Mouse (Mus musculus): ENCODE measurements around the gene Gjb4. TPM values are rescaled to one million over a fixed set of nuclear protein-coding genes. Genes with fewer than 3 reads are reported as not detected.

Gene Gjb4
- polyA plus RNA-seq, 1 experiment from 2014 or later = 0.31 TPM

DNA sequence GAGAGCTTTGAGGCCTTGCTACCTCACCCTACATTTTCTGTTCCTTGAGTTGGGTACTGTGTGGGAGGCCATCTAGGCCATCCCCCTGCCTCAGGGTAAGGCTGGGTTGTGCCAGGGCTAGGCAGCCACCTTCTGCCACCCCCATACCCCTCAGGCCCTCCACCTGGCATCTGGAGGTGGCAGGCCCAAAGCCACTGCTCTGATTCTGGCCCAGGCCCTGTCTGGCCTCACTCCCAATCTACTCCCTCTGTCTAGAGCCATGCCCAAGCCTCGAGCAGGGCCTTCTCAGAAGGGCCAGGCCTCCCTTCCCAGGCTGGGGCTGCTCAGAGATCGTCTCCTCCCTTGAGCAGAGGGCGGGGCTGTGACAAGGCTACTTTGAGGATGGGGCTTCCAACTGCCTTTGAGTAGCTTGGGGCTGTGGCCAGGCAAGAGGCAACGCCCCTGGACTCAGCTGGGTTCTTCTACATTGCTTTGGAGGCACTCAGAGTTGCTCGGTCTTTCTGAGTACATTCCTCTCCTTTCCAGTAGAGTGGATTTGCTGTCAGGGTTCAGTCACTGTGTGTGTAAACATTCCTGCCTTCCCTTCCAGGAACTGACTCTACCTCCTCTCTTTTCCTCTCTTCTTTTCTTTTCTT lies 18.9 kb downstream of the Gjb4 start:
- peak overlapping the region; percentile 35; the same call in 1 of the 2 replicates for H3K27ac ChIP-seq (ENCODE audit: low read length)
- H3K36me3 ChIP-seq (ENCODE audit: insufficient read depth, low read length) = no peaks in the 10 kb centered on the region
- H3K4me3 ChIP-seq (ENCODE audit: low read depth, low read length) = no peak overlapping the region
- peaks cover 10% of the 10 kb centered on the region; the same call in 1 of the 2 replicates for H3K27me3 ChIP-seq (replicated peaks; ENCODE audit: insufficient read depth, low read length)
- TF ChIP-seq CTCF (IDR thresholded peaks at IDR 0.05) (no peak), EP300 (IDR thresholded peaks at IDR 0.05) (0 out of 2 replicates have a peak, but pooled peaks have one; percentile 18)
- DNase-seq (ENCODE audit: low spot score) (peak; percentile 58), ATAC-seq (peak; percentile 82)
- no peaks in the 10 kb centered on the region; the same call in 1 of the 2 replicates for H3K4me1 ChIP-seq (ENCODE audit: insufficient read depth, low read depth, low read length)
- no peak overlapping the region for H3K9ac ChIP-seq (replicated peaks; ENCODE audit: low read depth)
- no peak overlapping the region for H3K4me2 ChIP-seq (replicated peaks; ENCODE audit: low read depth, low read length)
- 12% methylated on average over 5 of the region's 5 CpGs for WGBS
- H3K9me3 ChIP-seq (ENCODE audit: low read length) = no peaks in the 10 kb centered on the region

DNA sequence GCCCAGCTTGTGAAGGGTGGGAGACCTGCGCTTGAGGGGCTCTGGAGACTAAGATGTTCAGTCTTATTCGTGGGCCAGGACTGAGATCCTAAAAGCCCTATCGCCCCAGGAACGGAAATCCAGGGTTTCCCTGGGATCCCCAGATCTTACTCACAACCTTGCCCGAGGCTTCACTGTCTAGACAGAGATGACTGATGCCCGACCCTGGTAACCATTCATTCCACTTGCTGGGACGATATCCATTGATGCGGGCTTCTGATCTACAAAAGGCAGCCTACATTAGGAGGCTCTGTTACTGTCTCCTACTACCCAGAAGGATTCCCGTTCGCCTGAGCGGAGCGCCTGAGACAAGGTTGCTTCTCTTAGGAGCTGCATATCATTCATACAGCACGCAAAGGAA lies 22.7 kb downstream of the Gjb4 start:
- DNase-seq (ENCODE audit: low spot score) = no peak
- Histone ChIP-seq H3K4me3 (ENCODE audit: low read depth, low read length) (no peak overlapping the region), H3K9me3 (ENCODE audit: low read length) (no peaks in the 10 kb centered on the region), H3K36me3 (ENCODE audit: insufficient read depth, low read length) (no peaks in the 10 kb centered on the region), H3K27ac (ENCODE audit: low read length) (no peak overlapping the region), H3K4me1 (ENCODE audit: insufficient read depth, low read depth, low read length) (no peaks in the 10 kb centered on the region; the same call in 1 of the 2 replicates), H3K4me2 (replicated peaks; ENCODE audit: low read depth, low read length) (no peak overlapping the region), H3K9ac (replicated peaks; ENCODE audit: low read depth) (no peak overlapping the region), H3K27me3 (replicated peaks; ENCODE audit: insufficient read depth, low read length) (peaks cover 13% of the 10 kb centered on the region)
- TF ChIP-seq CTCF (IDR thresholded peaks at IDR 0.05) (no peak), EP300 (IDR thresholded peaks at IDR 0.05) (no peak)
- 29% methylated on average over 13 of the region's 13 CpGs for WGBS
- no peak for ATAC-seq

DNA sequence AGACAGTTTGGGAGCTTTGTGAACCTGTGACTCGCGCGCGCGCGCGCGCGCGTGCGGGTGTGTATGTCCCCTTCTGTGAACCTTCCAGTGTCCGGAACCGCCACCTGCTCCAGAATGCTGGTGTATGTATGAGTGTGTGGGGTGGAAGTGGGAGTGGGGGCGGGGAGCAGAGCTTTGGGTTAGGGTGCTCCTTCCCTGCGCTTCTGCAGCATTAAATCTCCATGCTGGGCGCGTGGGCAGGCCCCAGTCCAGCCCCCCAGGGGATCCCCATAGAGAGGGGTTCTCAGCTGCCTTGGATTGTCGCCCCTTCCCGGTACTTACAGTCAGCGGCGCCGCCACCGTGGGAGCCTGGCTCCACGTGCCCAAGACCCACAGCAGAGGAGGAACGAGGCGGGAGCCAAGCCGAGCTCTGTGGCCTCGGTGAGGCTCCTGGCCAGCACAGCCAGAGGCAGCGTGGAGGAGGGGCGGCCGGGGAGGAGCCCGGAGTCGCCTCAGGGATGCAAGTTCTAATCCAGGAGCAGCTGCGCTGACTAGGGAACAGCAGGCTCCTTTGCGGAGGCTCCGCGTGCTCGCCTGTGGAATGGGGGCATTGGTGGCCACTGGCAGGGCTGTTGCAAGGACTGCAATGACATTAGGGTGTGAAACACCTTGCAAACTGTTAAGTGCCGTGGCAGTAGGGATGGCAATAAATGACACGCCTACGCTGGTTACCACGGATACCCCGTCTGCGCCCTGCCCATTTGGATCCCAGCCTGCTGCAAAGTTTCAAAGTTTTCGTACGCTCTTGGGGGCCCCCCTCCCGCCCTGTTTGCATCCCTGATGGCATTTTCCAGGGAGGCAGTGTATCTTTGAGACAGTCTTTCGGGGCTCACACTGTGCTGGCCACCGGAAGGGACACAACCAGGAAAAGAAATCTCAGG lies 23.4 kb downstream of the Gjb4 start, which contains the start of gene Gjb3:
TSS of gene Gjb3 (minus strand) at position 664 of the 920 bp plus-strand sequence.
- 2% methylated on average over 48 of the region's 49 CpGs for WGBS
- H3K4me2 ChIP-seq (replicated peaks; ENCODE audit: low read depth, low read length) = peak within 1 kb of the TSS; percentile 52
- no peak within 1 kb of the TSS for H3K27ac ChIP-seq (ENCODE audit: low read length)
- no peaks in the 10 kb centered on the region for H3K36me3 ChIP-seq (ENCODE audit: insufficient read depth, low read length)
- no peaks in the 10 kb centered on the region for H3K9me3 ChIP-seq (ENCODE audit: low read length)
- TF ChIP-seq EP300 (IDR thresholded peaks at IDR 0.05) = no peak
- TF ChIP-seq CTCF (IDR thresholded peaks at IDR 0.05) = no peak
- 0 out of 2 replicates have a peak within 1 kb of the TSS, but pooled peaks have one; percentile 3 for H3K9ac ChIP-seq (replicated peaks; ENCODE audit: low read depth)
- ATAC-seq (peak; percentile 8; the same call in 1 of the 2 replicates), DNase-seq (ENCODE audit: low spot score) (no peak)
- H3K4me3 ChIP-seq (ENCODE audit: low read depth, low read length) = peak within 1 kb of the TSS; percentile 14
- H3K27me3 ChIP-seq (replicated peaks; ENCODE audit: insufficient read depth, low read length) = peaks cover 13% of the 10 kb centered on the region
- H3K4me1 ChIP-seq (ENCODE audit: insufficient read depth, low read depth, low read length) = no peaks in the 10 kb centered on the region; the same call in 1 of the 2 replicates

DNA sequence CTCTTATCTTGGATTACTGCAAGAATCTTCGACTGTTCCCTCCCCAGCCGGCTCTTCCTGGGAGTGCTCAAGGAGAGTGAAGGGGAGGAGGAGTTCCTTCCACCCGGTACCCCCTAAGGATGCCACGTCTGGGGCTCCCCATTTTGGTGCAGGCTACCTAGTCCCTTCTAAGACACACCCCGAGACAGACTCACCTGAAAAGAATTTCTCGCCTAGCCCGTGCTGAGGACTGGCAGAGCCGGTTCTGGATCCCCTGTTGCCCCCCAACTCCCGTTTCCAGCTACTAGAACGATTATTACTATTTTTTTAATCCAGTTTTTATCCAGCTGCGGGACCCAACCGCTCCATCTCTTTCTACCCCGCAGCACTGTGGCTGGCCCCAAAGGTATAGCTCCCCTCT lies 24.1 kb downstream of the Gjb4 start:
- WGBS = 1% methylated on average over 13 of the region's 13 CpGs
- H3K27ac ChIP-seq (ENCODE audit: low read length) = no peak overlapping the region
- H3K36me3 ChIP-seq (ENCODE audit: insufficient read depth, low read length) = no peaks in the 10 kb centered on the region
- peak overlapping the region; percentile 52 for H3K4me2 ChIP-seq (replicated peaks; ENCODE audit: low read depth, low read length)
- no peaks in the 10 kb centered on the region for H3K9me3 ChIP-seq (ENCODE audit: low read length)
- peaks cover 13% of the 10 kb centered on the region for H3K27me3 ChIP-seq (replicated peaks; ENCODE audit: insufficient read depth, low read length)
- H3K9ac ChIP-seq (replicated peaks; ENCODE audit: low read depth) = no peak overlapping the region
- no peaks in the 10 kb centered on the region; the same call in 1 of the 2 replicates for H3K4me1 ChIP-seq (ENCODE audit: insufficient read depth, low read depth, low read length)
- DNase-seq (ENCODE audit: low spot score) = peak; percentile 30
- peak; percentile 51 for ATAC-seq
- TF ChIP-seq EP300 (IDR thresholded peaks at IDR 0.05) (no peak), CTCF (IDR thresholded peaks at IDR 0.05) (no peak)
- H3K4me3 ChIP-seq (ENCODE audit: low read depth, low read length) = peak overlapping the region; percentile 14

DNA sequence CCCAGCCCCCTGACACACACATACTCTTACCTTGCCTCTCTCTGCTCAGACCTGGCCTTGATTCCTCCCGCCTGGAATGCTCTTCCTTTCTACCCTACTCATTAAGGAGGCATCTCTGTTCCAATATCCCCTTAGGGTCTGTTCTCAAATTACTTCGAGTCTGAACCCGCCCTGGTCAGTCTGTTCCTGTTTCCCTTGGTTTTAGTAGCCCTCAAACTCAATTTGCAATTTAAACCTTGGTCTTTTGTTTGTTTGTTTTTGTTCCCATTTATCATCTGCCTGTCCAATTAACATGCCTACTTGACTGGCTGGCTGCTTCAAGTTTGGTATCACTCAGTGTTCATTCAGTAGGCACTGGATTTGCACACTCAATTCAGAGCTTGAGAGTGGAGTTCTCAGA lies 24.8 kb downstream of the Gjb4 start:
- no peak for TF ChIP-seq CTCF (IDR thresholded peaks at IDR 0.05)
- TF ChIP-seq EP300 (IDR thresholded peaks at IDR 0.05) = no peak
- H3K27me3 ChIP-seq (replicated peaks; ENCODE audit: insufficient read depth, low read length) = peaks cover 13% of the 10 kb centered on the region
- H3K4me2 ChIP-seq (replicated peaks; ENCODE audit: low read depth, low read length) = no peak overlapping the region
- no peak overlapping the region for H3K9ac ChIP-seq (replicated peaks; ENCODE audit: low read depth)
- no peak for ATAC-seq
- no peaks in the 10 kb centered on the region for H3K36me3 ChIP-seq (ENCODE audit: insufficient read depth, low read length)
- 8% methylated on average over 3 of the region's 3 CpGs for WGBS
- no peak for DNase-seq (ENCODE audit: low spot score)
- no peak overlapping the region for H3K4me3 ChIP-seq (ENCODE audit: low read depth, low read length)
- H3K4me1 ChIP-seq (ENCODE audit: insufficient read depth, low read depth, low read length) = no peaks in the 10 kb centered on the region; the same call in 1 of the 2 replicates
- H3K9me3 ChIP-seq (ENCODE audit: low read length) = no peaks in the 10 kb centered on the region
- no peak overlapping the region for H3K27ac ChIP-seq (ENCODE audit: low read length)

DNA sequence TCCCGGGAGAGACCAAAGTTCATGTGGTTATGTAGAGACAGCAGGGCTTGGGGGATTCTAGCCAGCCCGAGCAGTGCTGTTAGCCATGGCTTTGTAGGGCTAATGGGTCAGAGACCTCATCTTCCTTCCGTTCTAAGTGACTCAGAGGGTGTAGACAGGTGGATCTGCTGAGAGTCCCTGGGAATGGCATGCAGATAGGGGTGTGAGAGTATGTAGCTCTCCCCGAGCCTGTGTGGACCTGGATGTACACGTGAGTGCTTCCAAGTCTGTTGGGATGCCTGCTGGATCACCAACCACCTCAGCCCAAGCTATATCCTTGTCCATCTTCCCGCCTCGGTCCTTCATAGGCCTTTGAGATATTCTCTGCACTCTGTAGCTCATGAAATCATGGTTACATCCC lies 25.5 kb downstream of the Gjb4 start:
- WGBS = 60% methylated on average over 7 of the region's 7 CpGs
- peaks cover 13% of the 10 kb centered on the region for H3K27me3 ChIP-seq (replicated peaks; ENCODE audit: insufficient read depth, low read length)
- H3K9me3 ChIP-seq (ENCODE audit: low read length) = no peaks in the 10 kb centered on the region
- no peaks in the 10 kb centered on the region; the same call in 1 of the 2 replicates for H3K4me1 ChIP-seq (ENCODE audit: insufficient read depth, low read depth, low read length)
- no peak overlapping the region for H3K4me2 ChIP-seq (replicated peaks; ENCODE audit: low read depth, low read length)
- H3K36me3 ChIP-seq (ENCODE audit: insufficient read depth, low read length) = no peaks in the 10 kb centered on the region
- H3K4me3 ChIP-seq (ENCODE audit: low read depth, low read length) = no peak overlapping the region
- no peak overlapping the region for H3K27ac ChIP-seq (ENCODE audit: low read length)
- no peak for ATAC-seq
- no peak for TF ChIP-seq EP300 (IDR thresholded peaks at IDR 0.05)
- no peak for TF ChIP-seq CTCF (IDR thresholded peaks at IDR 0.05)
- H3K9ac ChIP-seq (replicated peaks; ENCODE audit: low read depth) = no peak overlapping the region
- DNase-seq (ENCODE audit: low spot score) = no peak

Measured in lung, postnatal 0 days (tissue).